Mouse (Mus musculus): ENCODE results near the gene Cfap65. TPM values are rescaled to one million over a fixed set of nuclear protein-coding genes. Genes with fewer than 3 reads are reported as not detected.

The Cfap65 gene
- polyA plus RNA-seq, 1 experiment from 2014 or later, result not detected

GRCm38 (mm10) chr1:74857201-74857600, 78.2 kb downstream of the Cfap65 start:
- WGBS, result 2% methylated on average over 20 of the region's 20 CpGs
- Histone ChIP-seq H3K36me3 (replicated peaks) (no peaks in the 10 kb centered on the region), H3K4me3 (peak overlapping the region; percentile 73), H3K9me3 (no peaks in the 10 kb centered on the region), H3K4me1 (peaks cover 50% of the 10 kb centered on the region), H3K27ac (replicated peaks) (no peak overlapping the region), H3K27me3 (replicated peaks; ENCODE audit: low read depth, poor library complexity, severe bottlenecking) (peaks cover 90% of the 10 kb centered on the region)
- DNase-seq (ENCODE audit: low spot score), result peak; percentile 19

DNA sequence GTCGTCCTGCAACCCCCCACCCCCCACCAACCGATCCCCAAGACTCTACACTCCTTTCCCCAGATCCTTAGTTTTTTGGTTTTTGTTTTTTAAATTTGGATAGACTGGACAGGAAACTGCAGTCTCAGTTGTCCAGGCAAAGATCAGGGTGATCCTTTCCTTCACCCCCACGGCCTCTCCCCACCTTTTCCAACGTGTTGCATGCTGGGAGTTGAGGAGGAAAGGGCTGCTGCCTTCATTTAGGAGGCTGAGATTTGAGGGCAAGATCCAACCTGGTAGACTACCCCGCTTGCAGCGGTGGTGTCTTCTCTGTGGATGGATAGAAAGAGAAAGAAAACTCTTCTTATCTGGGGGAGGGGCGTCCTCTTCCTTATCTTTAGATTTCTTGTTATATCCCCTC, 78.6 kb downstream of the Cfap65 start:
- peak; percentile 14 for DNase-seq (ENCODE audit: low spot score)
- H3K9me3 ChIP-seq, result no peaks in the 10 kb centered on the region
- no peaks in the 10 kb centered on the region for H3K36me3 ChIP-seq (replicated peaks)
- peak overlapping the region; percentile 73 for H3K4me3 ChIP-seq
- peaks cover 94% of the 10 kb centered on the region for H3K27me3 ChIP-seq (replicated peaks; ENCODE audit: low read depth, poor library complexity, severe bottlenecking)
- peaks cover 50% of the 10 kb centered on the region for H3K4me1 ChIP-seq
- WGBS, result 1% methylated on average over 7 of the region's 7 CpGs
- no peak overlapping the region for H3K27ac ChIP-seq (replicated peaks)

- no peak overlapping the region for H3K27ac ChIP-seq (replicated peaks)
- H3K4me1 ChIP-seq, result peaks cover 52% of the 10 kb centered on the region
- H3K36me3 ChIP-seq (replicated peaks), result no peaks in the 10 kb centered on the region
- H3K4me3 ChIP-seq, result peak overlapping the region; percentile 73
- H3K27me3 ChIP-seq (replicated peaks; ENCODE audit: low read depth, poor library complexity, severe bottlenecking), result peaks cover 98% of the 10 kb centered on the region
- WGBS, result 1% methylated on average over 11 of the region's 11 CpGs
- DNase-seq (ENCODE audit: low spot score), result no peak
- no peaks in the 10 kb centered on the region for H3K9me3 ChIP-seq
These were observed 79.0 kb downstream of the Cfap65 start for GRCm38 (mm10) chr1:74856439-74856720.

DNA sequence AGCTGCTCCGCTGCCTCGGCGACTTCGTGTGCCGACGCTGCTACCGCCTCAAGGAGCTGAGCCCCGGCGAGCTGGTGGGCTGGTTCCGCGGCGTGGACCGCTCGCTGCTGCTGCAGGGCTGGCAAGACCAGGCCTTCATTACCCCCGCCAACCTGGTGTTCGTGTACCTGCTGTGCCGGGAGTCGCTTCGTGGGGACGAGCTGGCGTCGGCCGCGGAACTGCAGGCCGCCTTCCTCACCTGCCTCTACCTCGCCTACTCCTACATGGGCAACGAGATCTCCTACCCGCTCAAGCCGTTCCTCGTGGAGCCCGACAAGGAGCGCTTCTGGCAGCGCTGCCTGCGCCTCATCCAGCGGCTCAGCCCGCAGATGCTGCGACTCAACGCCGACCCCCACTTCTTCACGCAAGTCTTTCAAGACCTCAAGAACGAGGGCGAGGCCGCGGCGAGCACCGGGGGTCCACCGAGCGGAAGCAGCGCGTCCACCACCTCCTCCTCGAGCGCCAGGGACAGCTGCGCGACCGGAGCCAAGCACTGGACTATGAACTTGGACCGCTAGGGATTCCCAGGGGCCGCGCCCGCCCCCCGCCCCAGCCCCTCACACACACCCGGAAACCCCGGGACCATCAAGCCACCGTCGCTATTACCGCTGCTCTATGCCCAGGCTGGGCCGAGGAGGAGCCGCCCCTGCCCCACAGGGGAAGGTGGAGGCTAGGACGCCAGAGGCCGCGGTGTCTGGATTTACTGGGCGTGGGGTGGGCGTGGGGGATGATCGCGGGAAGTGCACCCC, 79.6 kb downstream of the Cfap65 start:
- Histone ChIP-seq H3K27ac (replicated peaks) (peak overlapping the region; percentile 78; the same call in 1 of the 2 replicates), H3K27me3 (replicated peaks; ENCODE audit: low read depth, poor library complexity, severe bottlenecking) (peaks cover 100% of the 10 kb centered on the region), H3K4me3 (peak overlapping the region; percentile 73), H3K36me3 (replicated peaks) (no peaks in the 10 kb centered on the region), H3K4me1 (peaks cover 56% of the 10 kb centered on the region), H3K9me3 (no peaks in the 10 kb centered on the region)
- DNase-seq (ENCODE audit: low spot score), result peak; percentile 51
- under 1% methylated on average over 74 of the region's 74 CpGs for WGBS

GRCm38 (mm10) chr1:74855156-74855555, 80.2 kb downstream of the Cfap65 start:
- no peaks in the 10 kb centered on the region for H3K36me3 ChIP-seq (replicated peaks)
- peaks cover 100% of the 10 kb centered on the region for H3K27me3 ChIP-seq (replicated peaks; ENCODE audit: low read depth, poor library complexity, severe bottlenecking)
- 0% methylated on average over 48 of the region's 48 CpGs for WGBS
- H3K27ac ChIP-seq (replicated peaks), result peak overlapping the region; percentile 78
- peaks cover 56% of the 10 kb centered on the region for H3K4me1 ChIP-seq
- H3K4me3 ChIP-seq, result peak overlapping the region; percentile 73
- DNase-seq (ENCODE audit: low spot score), result no peak
- H3K9me3 ChIP-seq, result no peaks in the 10 kb centered on the region

DNA sequence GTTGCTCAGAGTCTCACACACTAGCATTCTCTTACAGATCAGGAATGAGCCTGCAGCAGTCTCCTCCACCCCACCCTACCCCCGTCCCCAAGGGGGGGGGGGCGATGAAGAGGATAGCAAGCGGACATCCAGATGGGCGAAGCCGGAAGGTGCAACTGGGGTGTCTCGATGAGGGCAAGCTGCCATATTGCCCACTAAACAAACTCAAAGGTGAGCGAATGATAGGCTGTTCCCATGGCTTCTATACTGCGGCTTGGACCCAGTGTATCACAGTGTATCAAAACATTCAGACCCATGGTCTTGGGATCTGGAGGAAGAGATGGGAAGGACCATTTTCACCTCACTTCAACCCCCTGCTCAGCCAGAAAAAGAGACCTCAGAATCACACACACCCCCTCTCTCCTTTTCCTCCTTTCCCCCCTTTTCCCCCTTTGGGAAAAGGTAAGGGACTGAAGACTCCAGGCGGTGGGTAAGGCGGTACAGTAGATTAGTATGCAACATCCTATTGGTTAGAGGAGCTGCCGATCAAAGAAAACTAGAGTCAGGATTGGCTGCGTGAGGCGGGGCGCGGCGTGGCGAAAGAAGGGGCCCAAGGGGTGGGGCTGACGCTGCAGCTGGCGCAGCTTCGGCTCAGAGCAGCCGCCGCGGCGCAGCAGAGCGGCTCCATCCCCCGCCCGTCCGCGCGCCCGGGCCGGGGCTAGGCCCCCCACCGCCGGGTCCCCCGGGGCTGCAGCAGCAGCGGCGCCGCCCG, 80.9 kb downstream of the Cfap65 start, which contains the start of gene Cdk5r2:
TSS of gene Cdk5r2 (plus strand) at position 629 of the 751 bp plus-strand sequence.
- no peaks in the 10 kb centered on the region for H3K9me3 ChIP-seq
- 2% methylated on average over 39 of the region's 39 CpGs for WGBS
- no peaks in the 10 kb centered on the region for H3K36me3 ChIP-seq (replicated peaks)
- DNase-seq (ENCODE audit: low spot score), result peak; percentile 93
- peaks cover 56% of the 10 kb centered on the region for H3K4me1 ChIP-seq
- H3K27me3 ChIP-seq (replicated peaks; ENCODE audit: low read depth, poor library complexity, severe bottlenecking), result peaks cover 100% of the 10 kb centered on the region
- peak within 1 kb of the TSS; percentile 78 for H3K27ac ChIP-seq (replicated peaks)
- H3K4me3 ChIP-seq, result peak within 1 kb of the TSS; percentile 73

MicroRNAs within 50 kb of the gene (microRNA counts, 519-probe panel; counts per million panel counts)
- microRNA mmu-miR-375, result 4,309 counts per million, percentile 80 among the panel's probes with 10 or more counts

Small RNA genes within 50 kb of the gene (microRNA-seq; reads per million reads assigned to microRNA genes)
- gene Mir375, result 1,597 reads per million, percentile 79 among the genes with 10 or more reads in this experiment

Other genes starting within 250 kb of the Cfap65 start
- 12.1 and 12.8 TPM in 2 replicates for gene Cyp27a1, start 222.0 kb downstream of the Cfap65 start, polyA plus RNA-seq (2016; fragmentation: Nextera tagmentation; extraction: Ambion mirVana)
- 0.11 TPM in 1 of 2 replicates, not detected in the other for gene Prkag3, start 186.4 kb downstream of the Cfap65 start, polyA plus RNA-seq (2016; fragmentation: Nextera tagmentation; extraction: Ambion mirVana)
- 26.5 and 26.6 TPM in 2 replicates for gene Wnt6, start 163.7 kb downstream of the Cfap65 start, polyA plus RNA-seq (2016; fragmentation: Nextera tagmentation; extraction: Ambion mirVana)
- 0.70 and 1.2 TPM in 2 replicates for gene Wnt10a, start 144.1 kb downstream of the Cfap65 start, polyA plus RNA-seq (2016; fragmentation: Nextera tagmentation; extraction: Ambion mirVana)
- 0.21 and 0.39 TPM in 2 replicates for gene Cdk5r2, start 80.7 kb downstream of the Cfap65 start, polyA plus RNA-seq (2016; fragmentation: Nextera tagmentation; extraction: Ambion mirVana)
- not detected in 2 replicates for gene Fev, start 50.2 kb downstream of the Cfap65 start, polyA plus RNA-seq (2016; fragmentation: Nextera tagmentation; extraction: Ambion mirVana)
- not detected in 2 replicates for gene Cryba2, start 42.5 kb downstream of the Cfap65 start, polyA plus RNA-seq (2016; fragmentation: Nextera tagmentation; extraction: Ambion mirVana)
- gene Ihh, start 16.1 kb upstream of the Cfap65 start, polyA plus RNA-seq (2016; fragmentation: Nextera tagmentation; extraction: Ambion mirVana), result 0.11 TPM in 1 of 2 replicates, not detected in the other
- 11.1 and 13.8 TPM in 2 replicates for gene Nhej1, start 189.6 kb upstream of the Cfap65 start, polyA plus RNA-seq (2016; fragmentation: Nextera tagmentation; extraction: Ambion mirVana)
- gene Slc23a3, start 198.3 kb upstream of the Cfap65 start, polyA plus RNA-seq (2016; fragmentation: Nextera tagmentation; extraction: Ambion mirVana), result 0.06 and 0.08 TPM in 2 replicates
- gene Cnppd1, start 207.1 kb upstream of the Cfap65 start, polyA plus RNA-seq (2016; fragmentation: Nextera tagmentation; extraction: Ambion mirVana), result 45.3 and 46.2 TPM in 2 replicates
- gene Retreg2, start 207.2 kb upstream of the Cfap65 start, polyA plus RNA-seq (2016; fragmentation: Nextera tagmentation; extraction: Ambion mirVana), result 32.1 and 35.8 TPM in 2 replicates
- gene Zfand2b, start 233.0 kb upstream of the Cfap65 start, polyA plus RNA-seq (2016; fragmentation: Nextera tagmentation; extraction: Ambion mirVana), result 32.6 and 33.6 TPM in 2 replicates
- 32.3 and 34.8 TPM in 2 replicates for gene Abcb6, start 244.8 kb upstream of the Cfap65 start, polyA plus RNA-seq (2016; fragmentation: Nextera tagmentation; extraction: Ambion mirVana)